Mouse (Mus musculus): ENCODE results near the gene Mylk4. TPM values are rescaled to one million over a fixed set of nuclear protein-coding genes. Genes with fewer than 3 reads are reported as not detected.

Mylk4 gene
- total and polyA plus RNA-seq, 2 experiments from 2014 or later: 1.6 to 2.8 TPM

DNA sequence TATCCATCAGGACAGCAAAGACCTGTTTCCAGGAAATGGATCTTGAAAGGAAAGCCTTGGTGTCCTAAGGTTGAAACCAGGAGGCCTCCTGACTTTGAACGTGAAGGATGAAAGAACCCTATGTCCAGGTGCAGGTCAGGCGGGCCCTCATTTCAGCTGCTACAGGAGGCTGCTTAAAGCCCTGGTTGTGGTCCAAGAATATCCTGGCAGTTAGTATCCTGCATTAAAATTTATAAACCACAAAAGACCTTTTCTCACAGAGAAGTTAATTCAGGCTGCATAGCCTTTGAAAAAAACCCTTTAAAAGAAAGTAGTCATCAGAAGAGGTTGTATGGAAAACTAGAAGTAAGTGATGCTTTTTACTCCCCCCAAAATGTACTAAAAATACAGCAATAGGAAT lies 23.0 kb downstream of the Mylk4 start:
- Histone ChIP-seq H3K9me3 (replicated peaks; ENCODE audit: control insufficient read depth, low read length) (no peaks in the 10 kb centered on the region), H3K4me3 (ENCODE audit: low read depth, low read length) (no peak overlapping the region), H3K27ac (ENCODE audit: low read depth) (no peak overlapping the region), H3K27me3 (ENCODE audit: control insufficient read depth, insufficient read depth, low read length) (no peaks in the 10 kb centered on the region), H3K4me1 (ENCODE audit: control insufficient read depth, insufficient read depth) (peaks cover 31% of the 10 kb centered on the region), H3K9ac (replicated peaks; ENCODE audit: low read depth, low read length) (no peak overlapping the region), H3K36me3 (replicated peaks; ENCODE audit: control insufficient read depth, insufficient read depth, low read length) (no peaks in the 10 kb centered on the region), H3K4me2 (ENCODE audit: low read depth, low read length) (no peak overlapping the region)
- WGBS: 71% methylated on average over 2 of the region's 2 CpGs
- no peak for ATAC-seq (ENCODE audit: insufficient read depth, low read depth)
- TF ChIP-seq EP300 (IDR thresholded peaks at IDR 0.05; ENCODE audit: low read depth) (no peak), CTCF (IDR thresholded peaks at IDR 0.05; ENCODE audit: low read depth) (no peak)
- no peak for DNase-seq (ENCODE audit: low spot score)

DNA sequence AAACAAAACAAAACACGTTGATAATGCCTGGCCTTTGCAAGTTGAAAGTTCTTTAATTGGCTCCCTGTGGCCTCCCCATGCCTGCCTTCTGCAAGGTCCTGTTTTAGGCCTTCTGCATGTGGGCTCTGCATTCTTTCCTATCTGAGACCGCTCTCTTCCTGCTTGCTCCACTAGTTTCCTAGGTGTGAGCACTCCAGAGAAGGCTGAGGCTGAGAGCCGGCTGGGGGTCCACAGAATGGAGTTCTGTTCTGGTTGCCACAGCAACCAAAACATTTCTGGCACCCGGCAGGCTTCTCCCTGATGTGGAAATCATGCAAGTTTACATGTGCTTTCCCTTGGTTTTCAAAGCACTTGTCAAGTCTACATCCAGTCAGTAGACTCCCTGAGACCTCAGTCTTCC lies 24.7 kb downstream of the Mylk4 start:
- no peaks in the 10 kb centered on the region for H3K9me3 ChIP-seq (replicated peaks; ENCODE audit: control insufficient read depth, low read length)
- H3K27me3 ChIP-seq (ENCODE audit: control insufficient read depth, insufficient read depth, low read length): no peaks in the 10 kb centered on the region
- no peak overlapping the region for H3K4me2 ChIP-seq (ENCODE audit: low read depth, low read length)
- no peaks in the 10 kb centered on the region for H3K36me3 ChIP-seq (replicated peaks; ENCODE audit: control insufficient read depth, insufficient read depth, low read length)
- TF ChIP-seq CTCF (IDR thresholded peaks at IDR 0.05; ENCODE audit: low read depth): no peak
- TF ChIP-seq EP300 (IDR thresholded peaks at IDR 0.05; ENCODE audit: low read depth): no peak
- no peak overlapping the region for H3K9ac ChIP-seq (replicated peaks; ENCODE audit: low read depth, low read length)
- no peak overlapping the region for H3K27ac ChIP-seq (ENCODE audit: low read depth)
- H3K4me1 ChIP-seq (ENCODE audit: control insufficient read depth, insufficient read depth): peaks cover 23% of the 10 kb centered on the region
- H3K4me3 ChIP-seq (ENCODE audit: low read depth, low read length): no peak overlapping the region
- ATAC-seq (ENCODE audit: insufficient read depth, low read depth) (no peak), DNase-seq (ENCODE audit: low spot score) (no peak)
- WGBS: 21% methylated on average over 4 of the region's 4 CpGs

DNA sequence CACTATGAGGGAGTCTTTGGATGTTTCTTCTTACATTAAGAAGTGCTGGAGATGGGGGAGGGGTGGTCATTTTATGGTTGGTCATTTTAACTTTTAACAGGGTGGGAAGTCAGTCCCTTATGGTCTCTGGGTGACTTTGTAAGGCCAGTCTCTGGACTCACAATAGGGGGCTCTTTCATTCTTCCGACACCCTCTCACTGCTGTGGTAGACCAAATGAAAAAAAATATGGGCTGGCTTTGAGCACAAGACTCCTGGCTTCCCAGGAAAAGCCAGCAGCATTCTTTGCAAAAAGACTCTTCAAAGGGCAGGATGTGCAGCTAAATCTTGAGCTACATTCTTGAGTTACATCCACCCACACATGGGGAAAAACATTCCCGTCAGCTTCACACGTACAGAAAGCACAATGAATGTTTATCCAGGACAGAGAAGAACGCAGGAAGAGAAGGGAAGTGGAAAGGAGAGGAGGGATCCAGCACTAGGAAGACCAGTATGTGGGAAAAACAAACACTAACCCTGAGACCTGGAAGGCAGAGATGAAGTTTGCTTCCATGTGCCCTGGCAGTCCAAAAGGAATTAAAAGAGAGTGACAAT lies 31.6 kb downstream of the Mylk4 start:
- no peak for DNase-seq (ENCODE audit: low spot score)
- Histone ChIP-seq H3K4me3 (ENCODE audit: low read depth, low read length) (no peak overlapping the region), H3K36me3 (replicated peaks; ENCODE audit: control insufficient read depth, insufficient read depth, low read length) (no peaks in the 10 kb centered on the region), H3K9ac (replicated peaks; ENCODE audit: low read depth, low read length) (no peak overlapping the region), H3K4me1 (ENCODE audit: control insufficient read depth, insufficient read depth) (no peaks in the 10 kb centered on the region), H3K27me3 (ENCODE audit: control insufficient read depth, insufficient read depth, low read length) (no peaks in the 10 kb centered on the region), H3K9me3 (replicated peaks; ENCODE audit: control insufficient read depth, low read length) (no peaks in the 10 kb centered on the region), H3K27ac (ENCODE audit: low read depth) (peak overlapping the region; percentile 28; the same call in 1 of the 2 replicates), H3K4me2 (ENCODE audit: low read depth, low read length) (no peak overlapping the region)
- no peak for ATAC-seq (ENCODE audit: insufficient read depth, low read depth)
- no peak for TF ChIP-seq EP300 (IDR thresholded peaks at IDR 0.05; ENCODE audit: low read depth)
- TF ChIP-seq CTCF (IDR thresholded peaks at IDR 0.05; ENCODE audit: low read depth): no peak
- WGBS: 44% methylated on average over 4 of the region's 4 CpGs

DNA sequence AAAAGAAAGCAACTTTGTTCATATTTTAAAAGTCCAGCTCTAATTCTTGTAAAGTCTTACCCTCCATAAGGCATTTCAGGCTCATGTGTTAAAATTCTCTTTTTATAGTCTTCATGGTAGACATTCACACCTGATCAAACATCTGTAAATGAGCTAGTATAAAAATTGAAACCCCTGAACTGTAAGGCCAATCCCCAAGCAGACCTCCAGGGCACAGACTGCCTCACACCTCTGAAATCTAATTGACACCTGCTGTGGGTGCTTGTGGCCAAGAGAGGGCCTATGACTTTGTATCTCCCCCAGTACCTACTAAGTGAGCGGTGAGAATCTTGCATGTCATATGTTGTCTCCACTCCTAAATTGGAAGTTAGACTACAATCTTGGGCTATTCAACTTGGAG lies 33.2 kb downstream of the Mylk4 start:
- TF ChIP-seq EP300 (IDR thresholded peaks at IDR 0.05; ENCODE audit: low read depth) (no peak), CTCF (IDR thresholded peaks at IDR 0.05; ENCODE audit: low read depth) (no peak)
- 91% methylated on average over 1 of the region's 1 CpGs for WGBS

DNA sequence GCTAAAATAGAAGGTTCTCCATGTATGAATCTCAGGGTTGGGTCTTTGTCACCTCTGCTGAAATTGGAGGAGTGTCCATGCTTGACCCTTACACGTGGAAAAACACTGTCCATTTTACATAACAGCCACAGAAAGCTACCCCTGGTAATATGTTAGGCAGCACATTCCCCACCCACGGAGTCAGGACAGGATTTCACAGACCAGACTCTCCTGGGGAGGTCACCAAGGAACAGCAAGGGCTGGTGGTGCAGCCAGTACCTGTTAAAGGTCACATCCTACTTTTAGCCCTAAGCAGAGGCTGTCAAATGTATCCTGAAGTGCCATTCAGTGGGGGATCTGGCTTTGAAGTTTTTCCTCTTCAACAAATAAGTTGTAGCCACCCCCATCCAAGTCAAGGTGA lies 35.3 kb downstream of the Mylk4 start:
- Histone ChIP-seq H3K4me2 (ENCODE audit: low read depth, low read length) (no peak overlapping the region), H3K27me3 (ENCODE audit: control insufficient read depth, insufficient read depth, low read length) (no peaks in the 10 kb centered on the region), H3K4me3 (ENCODE audit: low read depth, low read length) (no peak overlapping the region), H3K9ac (replicated peaks; ENCODE audit: low read depth, low read length) (no peak overlapping the region), H3K36me3 (replicated peaks; ENCODE audit: control insufficient read depth, insufficient read depth, low read length) (no peaks in the 10 kb centered on the region), H3K27ac (ENCODE audit: low read depth) (no peak overlapping the region), H3K9me3 (replicated peaks; ENCODE audit: control insufficient read depth, low read length) (no peaks in the 10 kb centered on the region), H3K4me1 (ENCODE audit: control insufficient read depth, insufficient read depth) (no peaks in the 10 kb centered on the region)
- DNase-seq (ENCODE audit: low spot score): no peak
- WGBS: 48% methylated on average over 2 of the region's 2 CpGs
- TF ChIP-seq EP300 (IDR thresholded peaks at IDR 0.05; ENCODE audit: low read depth) (no peak), CTCF (IDR thresholded peaks at IDR 0.05; ENCODE audit: low read depth) (no peak)
- ATAC-seq (ENCODE audit: insufficient read depth, low read depth): no peak

More for the DNA sequence above, 33.2 kb downstream of the Mylk4 start:
- Histone ChIP-seq H3K4me3 (ENCODE audit: low read depth, low read length) (no peak overlapping the region), H3K4me1 (ENCODE audit: control insufficient read depth, insufficient read depth) (no peaks in the 10 kb centered on the region), H3K9ac (replicated peaks; ENCODE audit: low read depth, low read length) (no peak overlapping the region), H3K36me3 (replicated peaks; ENCODE audit: control insufficient read depth, insufficient read depth, low read length) (no peaks in the 10 kb centered on the region), H3K4me2 (ENCODE audit: low read depth, low read length) (no peak overlapping the region), H3K27ac (ENCODE audit: low read depth) (no peak overlapping the region), H3K27me3 (ENCODE audit: control insufficient read depth, insufficient read depth, low read length) (no peaks in the 10 kb centered on the region), H3K9me3 (replicated peaks; ENCODE audit: control insufficient read depth, low read length) (no peaks in the 10 kb centered on the region)
- DNase-seq (ENCODE audit: low spot score) (no peak), ATAC-seq (ENCODE audit: insufficient read depth, low read depth) (no peak)

DNA sequence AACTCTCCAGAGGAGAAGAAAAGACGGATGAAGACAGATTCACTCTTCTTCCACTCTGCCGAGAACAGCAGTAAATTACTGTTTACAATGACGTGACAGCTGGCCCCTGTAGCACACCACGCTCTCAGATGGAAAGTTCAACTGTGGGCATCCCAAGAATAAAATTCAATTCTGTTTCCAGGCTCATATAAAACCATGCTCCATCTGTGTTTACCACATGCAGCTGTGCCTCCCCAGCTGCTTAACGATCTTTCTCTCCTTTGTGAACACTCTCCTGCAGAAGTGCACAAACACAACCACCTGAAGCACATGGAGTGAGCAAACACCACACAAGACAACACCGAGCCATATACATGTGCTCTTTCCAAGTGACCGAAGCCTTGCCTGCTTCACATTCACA lies 42.6 kb downstream of the Mylk4 start:
- ATAC-seq (ENCODE audit: insufficient read depth, low read depth) (no peak), DNase-seq (ENCODE audit: low spot score) (no peak)
- H3K9me3 ChIP-seq (replicated peaks; ENCODE audit: control insufficient read depth, low read length): no peaks in the 10 kb centered on the region
- no peaks in the 10 kb centered on the region for H3K36me3 ChIP-seq (replicated peaks; ENCODE audit: control insufficient read depth, insufficient read depth, low read length)
- H3K9ac ChIP-seq (replicated peaks; ENCODE audit: low read depth, low read length): no peak overlapping the region
- H3K4me2 ChIP-seq (ENCODE audit: low read depth, low read length): no peak overlapping the region
- no peak overlapping the region for H3K27ac ChIP-seq (ENCODE audit: low read depth)
- H3K27me3 ChIP-seq (ENCODE audit: control insufficient read depth, insufficient read depth, low read length): no peaks in the 10 kb centered on the region
- 77% methylated on average over 7 of the region's 7 CpGs for WGBS
- no peak overlapping the region for H3K4me3 ChIP-seq (ENCODE audit: low read depth, low read length)
- no peak for TF ChIP-seq CTCF (IDR thresholded peaks at IDR 0.05; ENCODE audit: low read depth)
- TF ChIP-seq EP300 (IDR thresholded peaks at IDR 0.05; ENCODE audit: low read depth): no peak
- peaks cover 4% of the 10 kb centered on the region; the same call in 1 of the 2 replicates for H3K4me1 ChIP-seq (ENCODE audit: control insufficient read depth, insufficient read depth)
